Mouse (Mus musculus) kidney, adult 2 months (tissue): ENCODE data around the gene Fars2.

Experiments used
- CTCF ChIP-seq: fragments of 200-500 bp; conservative IDR thresholded peaks from 2 replicates; pipeline ENCODE4 v1.5.1; 2011; ENCODE audit warnings: low read depth, mild to moderate bottlenecking, control low read depth, low read length, moderate library complexity, mixed read lengths; ENCODE audit not compliant: insufficient read depth, insufficient read length
- POLR2A ChIP-seq: fragments of 200-500 bp; IDR thresholded peaks from one replicate; pipeline ENCODE4 v1.6.1; 2011; ENCODE audit warnings: low read depth, low read length, control low read depth

DNA sequence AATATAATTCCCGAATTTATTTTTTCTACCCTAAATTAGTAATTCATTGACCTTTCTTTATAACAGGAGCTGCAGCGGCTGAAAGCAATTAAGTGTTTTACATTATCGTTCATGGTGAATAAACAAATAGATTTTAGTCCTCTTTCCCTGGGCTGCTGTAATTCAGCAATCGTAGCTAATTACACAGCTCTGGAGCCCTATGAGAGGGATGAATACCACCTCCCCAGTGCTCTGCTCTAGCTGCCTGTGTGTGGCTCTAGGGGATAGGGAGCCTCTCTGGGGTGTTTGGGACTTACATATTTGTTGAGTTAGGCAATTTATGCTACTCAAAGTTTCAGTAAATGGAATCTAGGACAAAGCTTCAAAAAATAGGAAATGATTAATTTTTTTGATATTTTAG lies 190.2 kb downstream of the Fars2 start:
- no peak for TF ChIP-seq POLR2A
- no peak for TF ChIP-seq CTCF
